Mouse (Mus musculus) thymus, adult 2 months (tissue): ENCODE data around the gene Ankrd9.

Source experiments
- CTCF ChIP-seq: fragments of 200-500 bp; IDR thresholded peaks from 2 replicates; pipeline ENCODE4 v1.5.1; 2012; ENCODE audit warnings: mild to moderate bottlenecking, control low read depth, low read length, moderate library complexity, borderline replicate concordance; ENCODE audit not compliant: control insufficient read depth, poor library complexity, insufficient read depth; ENCODE audit errors: extremely low read depth
- POLR2A ChIP-seq: fragments of 200-500 bp; IDR thresholded peaks from 2 replicates; pipeline ENCODE4 v1.6.1; 2012; ENCODE audit warnings: mild to moderate bottlenecking, low read length, control low read depth, moderate library complexity; ENCODE audit not compliant: control insufficient read depth, poor library complexity, insufficient read depth; ENCODE audit errors: extremely low read depth

GRCm38 (mm10) chr12:111008500-111009490 lies 30.0 kb upstream of the Ankrd9 start:
- TF ChIP-seq POLR2A (no peak), CTCF (no peak)
